Mouse (Mus musculus) liver, adult 2 months (tissue): ENCODE data around the gene Copa.

ENCODE experiments used
- CTCF ChIP-seq: fragments of 200-500 bp; IDR thresholded peaks from 2 replicates; pipeline ENCODE4 v1.5.1; 2011; ENCODE audit warnings: low read depth, low read length, control low read depth
- POLR2A ChIP-seq: fragments of 200-500 bp; IDR thresholded peaks from 2 replicates; pipeline ENCODE4 v1.6.1; 2011; ENCODE audit warnings: low read length, control low read depth; ENCODE audit not compliant: insufficient read depth; ENCODE audit errors: extremely low read depth

DNA sequence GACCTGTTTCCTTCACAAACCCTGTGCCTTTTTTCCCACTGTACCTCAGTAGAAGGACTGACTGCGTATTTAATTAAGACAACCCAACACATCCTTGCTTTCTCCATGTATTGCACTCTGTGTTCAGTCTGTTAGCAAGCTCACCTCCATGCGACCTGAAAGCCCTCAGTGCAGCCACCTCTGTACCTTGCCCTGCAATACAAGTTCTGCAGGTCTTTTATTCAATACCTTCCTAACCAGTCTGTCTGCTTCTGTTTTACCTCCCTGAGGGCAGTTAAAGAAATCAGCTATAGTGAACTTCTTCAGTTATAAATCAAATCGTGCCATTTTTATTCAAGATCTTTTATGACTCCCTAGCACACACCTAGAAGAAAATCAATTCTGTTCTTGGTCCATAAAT lies 59.2 kb downstream of the Copa start:
- TF ChIP-seq CTCF: no peak
- no peak for TF ChIP-seq POLR2A
